Mouse (Mus musculus) heart, postnatal 0 days (tissue): ENCODE data around the gene Fry. TPM values are rescaled to one million over a fixed set of nuclear protein-coding genes. Genes with fewer than 3 reads are reported as not detected.
A peak's percentile ranks its signal among the peaks of the same experiment; 100 is the strongest.

Source experiments
- ATAC-seq: fragments of 200-750 bp; cut with Nextera tagmentation; 2 replicates; pipeline ENCODE4 v1.8.0; 2017; ENCODE audit warnings: low read depth, moderate number of reproducible peaks, moderate library complexity; ENCODE audit not compliant: insufficient read depth
- DNase-seq: peaks from one replicate; pipeline ENCODE4 v3.0.0-alpha.2; 2016; ENCODE audit warnings: low spot score
- H3K27ac ChIP-seq: fragments of 300-500 bp; sonication (generic); 2 replicates; pipeline ENCODE4 v1.5.1; 2014; ENCODE audit warnings: low read depth, mild to moderate bottlenecking
- H3K27me3 ChIP-seq: fragments of 300-500 bp; sonication (generic); 2 replicates; pipeline ENCODE4 v1.6.1; 2014; ENCODE audit warnings: low read length, mixed read lengths; ENCODE audit not compliant: control insufficient read depth, insufficient read depth
- H3K36me3 ChIP-seq: fragments of 300-500 bp; sonication (generic); replicated peaks from 2 replicates; pipeline ENCODE4 v1.6.1; 2014; ENCODE audit warnings: low read length, mixed read lengths; ENCODE audit not compliant: control insufficient read depth, insufficient read depth
- H3K4me1 ChIP-seq: fragments of 300-500 bp; sonication (generic); 2 replicates; pipeline ENCODE4 v1.6.1; 2014; ENCODE audit warnings: antibody characterized with exemption; ENCODE audit not compliant: control insufficient read depth, insufficient read depth
- H3K4me2 ChIP-seq: fragments of 300-500 bp; sonication (generic); 2 replicates; pipeline ENCODE4 v1.6.1; 2014; ENCODE audit warnings: low read depth, mild to moderate bottlenecking, low read length, moderate library complexity
- H3K4me3 ChIP-seq: fragments of 300-500 bp; sonication (generic); 2 replicates; pipeline ENCODE4 v1.5.1; 2014; ENCODE audit warnings: low read depth, low read length
- H3K9ac ChIP-seq: fragments of 300-500 bp; sonication (generic); replicated peaks from 2 replicates; pipeline ENCODE4 v1.6.1; 2014; ENCODE audit warnings: low read depth, low read length, mixed read lengths
- H3K9me3 ChIP-seq: fragments of 300-500 bp; sonication (generic); replicated peaks from 2 replicates; pipeline ENCODE4 v1.6.1; 2016; ENCODE audit warnings: low read length; ENCODE audit not compliant: control insufficient read depth
- CTCF ChIP-seq: IDR thresholded peaks from 2 replicates; pipeline ENCODE4 v1.5.1; 2016; ENCODE audit warnings: antibody characterized with exemption, control low read depth, low read depth
- EP300 ChIP-seq: IDR thresholded peaks from 2 replicates; pipeline ENCODE4 v1.6.1; 2016; ENCODE audit warnings: antibody characterized with exemption, low read depth
- WGBS: fragments of 180-500 bp; shearing (Covaris S2); extraction: QIAGEN DNeasy Blood & Tissue Kit; methylation state at CpG from one replicate; pipeline ENCODE4 v1.1.7; 2014; 5-methylcytosine and 5-hydroxymethylcytosine counted together
- polyA plus RNA-seq: library from polyadenylated mRNA; unstranded; fragments of >200 nt; fragmentation: Nextera tagmentation; extraction: Ambion mirVana; gene quantifications from 2 replicates; pipeline ENCODE4 v1.2.1, GENCODE M21; 2015
- total RNA-seq: library from RNA; depleted of rRNA; stranded (reverse); fragments of >200 nt; gene quantifications from 2 replicates; pipeline ENCODE4 v1.2.3, GENCODE M21; 2014; ENCODE audit warnings: low replicate concordance

The Fry gene
- total and polyA plus RNA-seq, 2 experiments from 2014 or later, result 31.8 to 124 TPM

GRCm38 (mm10) chr5:150174950-150175349 is 56.5 kb downstream of the Fry start:
- peaks cover 8% of the 10 kb centered on the region; the same call in 1 of the 2 replicates for H3K9me3 ChIP-seq
- no peak overlapping the region for H3K27ac ChIP-seq
- no peak for ATAC-seq
- no peak for TF ChIP-seq CTCF
- no peak for TF ChIP-seq EP300
- no peak overlapping the region for H3K9ac ChIP-seq
- no peak overlapping the region for H3K4me3 ChIP-seq
- DNase-seq, result no peak
- no peaks in the 10 kb centered on the region for H3K27me3 ChIP-seq
- H3K4me2 ChIP-seq, result no peak overlapping the region
- no peaks in the 10 kb centered on the region for H3K36me3 ChIP-seq
- H3K4me1 ChIP-seq, result peaks cover 6% of the 10 kb centered on the region; the same call in 1 of the 2 replicates

- H3K36me3 ChIP-seq, result no peaks in the 10 kb centered on the region
Observed at GRCm38 (mm10) chr5:150176251-150177015, 58.0 kb downstream of the Fry start.

GRCm38 (mm10) chr5:150177757-150178156 is 59.3 kb downstream of the Fry start:
- 94% methylated on average over 1 of the region's 1 CpGs for WGBS
- no peak for ATAC-seq
- no peaks in the 10 kb centered on the region for H3K27me3 ChIP-seq
- H3K36me3 ChIP-seq, result no peaks in the 10 kb centered on the region
- no peak overlapping the region for H3K9ac ChIP-seq
- H3K4me2 ChIP-seq, result no peak overlapping the region
- no peak for DNase-seq
- no peak overlapping the region for H3K27ac ChIP-seq
- H3K4me3 ChIP-seq, result no peak overlapping the region
- TF ChIP-seq EP300, result no peak
- TF ChIP-seq CTCF, result no peak
- H3K4me1 ChIP-seq, result no peaks in the 10 kb centered on the region
- H3K9me3 ChIP-seq, result peaks cover 8% of the 10 kb centered on the region; the same call in 1 of the 2 replicates

More at GRCm38 (mm10) chr5:150176251-150177015, 58.0 kb downstream of the Fry start:
- Histone ChIP-seq H3K4me1 (peaks cover 5% of the 10 kb centered on the region; the same call in 1 of the 2 replicates), H3K4me2 (no peak overlapping the region), H3K4me3 (no peak overlapping the region), H3K27me3 (no peaks in the 10 kb centered on the region), H3K27ac (no peak overlapping the region), H3K9ac (no peak overlapping the region), H3K9me3 (peaks cover 8% of the 10 kb centered on the region; the same call in 1 of the 2 replicates)
- TF ChIP-seq EP300, result no peak
- TF ChIP-seq CTCF, result no peak
- WGBS, result 74% methylated on average over 13 of the region's 13 CpGs
- DNase-seq (no peak), ATAC-seq (no peak)

- peaks cover 8% of the 10 kb centered on the region; the same call in 1 of the 2 replicates for H3K9me3 ChIP-seq
- no peak overlapping the region for H3K4me2 ChIP-seq
- DNase-seq (no peak), ATAC-seq (no peak)
- H3K4me3 ChIP-seq, result no peak overlapping the region
- H3K27me3 ChIP-seq, result no peaks in the 10 kb centered on the region
- no peaks in the 10 kb centered on the region for H3K36me3 ChIP-seq
- TF ChIP-seq CTCF, result no peak
- TF ChIP-seq EP300, result no peak
- no peaks in the 10 kb centered on the region for H3K4me1 ChIP-seq
- H3K27ac ChIP-seq, result no peak overlapping the region
- H3K9ac ChIP-seq, result no peak overlapping the region
- WGBS, result 87% methylated on average over 2 of the region's 2 CpGs
Observed at GRCm38 (mm10) chr5:150178194-150178801, 59.9 kb downstream of the Fry start.

- peak overlapping the region; percentile 4; the same call in 1 of the 2 replicates for H3K27ac ChIP-seq
- H3K9ac ChIP-seq, result no peak overlapping the region
- DNase-seq (no peak), ATAC-seq (no peak)
- H3K4me3 ChIP-seq, result no peak overlapping the region
- no peak overlapping the region for H3K4me2 ChIP-seq
- 67% methylated on average over 1 of the region's 1 CpGs for WGBS
- no peaks in the 10 kb centered on the region for H3K9me3 ChIP-seq
- H3K36me3 ChIP-seq, result no peaks in the 10 kb centered on the region
- no peaks in the 10 kb centered on the region for H3K27me3 ChIP-seq
- no peaks in the 10 kb centered on the region for H3K4me1 ChIP-seq
- TF ChIP-seq EP300, result no peak
- no peak for TF ChIP-seq CTCF
Observed at GRCm38 (mm10) chr5:150180985-150181607, 62.7 kb downstream of the Fry start.
